Mouse (Mus musculus): ENCODE data around the gene Vcl. TPM values are rescaled to one million over a fixed set of nuclear protein-coding genes. Genes with fewer than 3 reads are reported as not detected.

Gene Vcl
- polyA plus RNA-seq, 1 experiment: 14.7 TPM

GRCm38 (mm10) chr14:20973821-20974220 is 44.6 kb downstream of the Vcl start:
- Histone ChIP-seq H3K27ac (ENCODE audit: control insufficient read depth, insufficient read depth, low read length) (no peak overlapping the region), H3K4me1 (replicated peaks; ENCODE audit: control insufficient read depth, insufficient read depth, low read length) (no peaks in the 10 kb centered on the region), H3K36me3 (ENCODE audit: control insufficient read depth, insufficient read depth, low read length) (no peaks in the 10 kb centered on the region), H3K4me3 (ENCODE audit: control insufficient read depth, insufficient read depth, low read length) (no peak overlapping the region), H3K27me3 (ENCODE audit: control insufficient read depth, insufficient read depth, low read length) (no peaks in the 10 kb centered on the region)
- no peak for TF ChIP-seq CTCF (IDR thresholded peaks at IDR 0.05; ENCODE audit: borderline replicate concordance, control insufficient read depth, extremely low read depth, insufficient read depth, low read length, poor library complexity)
- TF ChIP-seq POLR2A (IDR thresholded peaks at IDR 0.05; ENCODE audit: control insufficient read depth, extremely low read depth, insufficient read depth, low read length, poor library complexity): no peak
- DNase-seq: no peak

- no peaks in the 10 kb centered on the region for H3K27me3 ChIP-seq (ENCODE audit: control insufficient read depth, insufficient read depth, low read length)
- TF ChIP-seq POLR2A (IDR thresholded peaks at IDR 0.05; ENCODE audit: control insufficient read depth, extremely low read depth, insufficient read depth, low read length, poor library complexity) (no peak), CTCF (IDR thresholded peaks at IDR 0.05; ENCODE audit: borderline replicate concordance, control insufficient read depth, extremely low read depth, insufficient read depth, low read length, poor library complexity) (no peak)
- 92% methylated on average over 1 of the region's 1 CpGs for WGBS
- no peak overlapping the region for H3K27ac ChIP-seq (ENCODE audit: control insufficient read depth, insufficient read depth, low read length)
- no peaks in the 10 kb centered on the region for H3K36me3 ChIP-seq (ENCODE audit: control insufficient read depth, insufficient read depth, low read length)
- no peaks in the 10 kb centered on the region for H3K4me1 ChIP-seq (replicated peaks; ENCODE audit: control insufficient read depth, insufficient read depth, low read length)
- H3K4me3 ChIP-seq (ENCODE audit: control insufficient read depth, insufficient read depth, low read length): no peak overlapping the region
- no peak for DNase-seq
These were observed 47.5 kb downstream of the Vcl start for GRCm38 (mm10) chr14:20976741-20977140.

- 96% methylated on average over 2 of the region's 2 CpGs for WGBS
- TF ChIP-seq CTCF (IDR thresholded peaks at IDR 0.05; ENCODE audit: borderline replicate concordance, control insufficient read depth, extremely low read depth, insufficient read depth, low read length, poor library complexity) (no peak), POLR2A (IDR thresholded peaks at IDR 0.05; ENCODE audit: control insufficient read depth, extremely low read depth, insufficient read depth, low read length, poor library complexity) (no peak)
- H3K4me3 ChIP-seq (ENCODE audit: control insufficient read depth, insufficient read depth, low read length): no peak overlapping the region
- H3K36me3 ChIP-seq (ENCODE audit: control insufficient read depth, insufficient read depth, low read length): no peaks in the 10 kb centered on the region
- H3K27ac ChIP-seq (ENCODE audit: control insufficient read depth, insufficient read depth, low read length): no peak overlapping the region
- H3K4me1 ChIP-seq (replicated peaks; ENCODE audit: control insufficient read depth, insufficient read depth, low read length): no peaks in the 10 kb centered on the region
- no peaks in the 10 kb centered on the region for H3K27me3 ChIP-seq (ENCODE audit: control insufficient read depth, insufficient read depth, low read length)
- DNase-seq: no peak
These were observed 48.5 kb downstream of the Vcl start for GRCm38 (mm10) chr14:20977726-20978125.

GRCm38 (mm10) chr14:20983832-20984231 is 54.6 kb downstream of the Vcl start:
- WGBS: 90% methylated on average over 2 of the region's 2 CpGs
- H3K4me3 ChIP-seq (ENCODE audit: control insufficient read depth, insufficient read depth, low read length): no peak overlapping the region
- no peaks in the 10 kb centered on the region for H3K4me1 ChIP-seq (replicated peaks; ENCODE audit: control insufficient read depth, insufficient read depth, low read length)
- no peaks in the 10 kb centered on the region for H3K36me3 ChIP-seq (ENCODE audit: control insufficient read depth, insufficient read depth, low read length)
- no peak for DNase-seq
- TF ChIP-seq CTCF (IDR thresholded peaks at IDR 0.05; ENCODE audit: borderline replicate concordance, control insufficient read depth, extremely low read depth, insufficient read depth, low read length, poor library complexity): no peak
- no peak for TF ChIP-seq POLR2A (IDR thresholded peaks at IDR 0.05; ENCODE audit: control insufficient read depth, extremely low read depth, insufficient read depth, low read length, poor library complexity)
- no peak overlapping the region for H3K27ac ChIP-seq (ENCODE audit: control insufficient read depth, insufficient read depth, low read length)
- no peaks in the 10 kb centered on the region for H3K27me3 ChIP-seq (ENCODE audit: control insufficient read depth, insufficient read depth, low read length)

GRCm38 (mm10) chr14:20985482-20985881 is 56.3 kb downstream of the Vcl start:
- whole genome bisulfite sequencing: 56% methylated on average over 3 of the region's 3 CpGs
- Histone ChIP-seq H3K4me3 (ENCODE audit: control insufficient read depth, insufficient read depth, low read length) (no peak overlapping the region), H3K36me3 (ENCODE audit: control insufficient read depth, insufficient read depth, low read length) (no peaks in the 10 kb centered on the region), H3K27me3 (ENCODE audit: control insufficient read depth, insufficient read depth, low read length) (no peaks in the 10 kb centered on the region), H3K4me1 (replicated peaks; ENCODE audit: control insufficient read depth, insufficient read depth, low read length) (no peaks in the 10 kb centered on the region), H3K27ac (ENCODE audit: control insufficient read depth, insufficient read depth, low read length) (no peak overlapping the region)
- TF ChIP-seq CTCF (IDR thresholded peaks at IDR 0.05; ENCODE audit: borderline replicate concordance, control insufficient read depth, extremely low read depth, insufficient read depth, low read length, poor library complexity) (no peak), POLR2A (IDR thresholded peaks at IDR 0.05; ENCODE audit: control insufficient read depth, extremely low read depth, insufficient read depth, low read length, poor library complexity) (no peak)
- no peak for DNase-seq

- Histone ChIP-seq H3K4me1 (replicated peaks; ENCODE audit: control insufficient read depth, insufficient read depth, low read length) (no peaks in the 10 kb centered on the region), H3K36me3 (ENCODE audit: control insufficient read depth, insufficient read depth, low read length) (no peaks in the 10 kb centered on the region), H3K4me3 (ENCODE audit: control insufficient read depth, insufficient read depth, low read length) (no peak overlapping the region), H3K27ac (ENCODE audit: control insufficient read depth, insufficient read depth, low read length) (no peak overlapping the region), H3K27me3 (ENCODE audit: control insufficient read depth, insufficient read depth, low read length) (no peaks in the 10 kb centered on the region)
- no peak for TF ChIP-seq POLR2A (IDR thresholded peaks at IDR 0.05; ENCODE audit: control insufficient read depth, extremely low read depth, insufficient read depth, low read length, poor library complexity)
- no peak for TF ChIP-seq CTCF (IDR thresholded peaks at IDR 0.05; ENCODE audit: borderline replicate concordance, control insufficient read depth, extremely low read depth, insufficient read depth, low read length, poor library complexity)
- 93% methylated on average over 1 of the region's 1 CpGs for WGBS
- DNase-seq: no peak
These were observed 62.3 kb downstream of the Vcl start for GRCm38 (mm10) chr14:20991492-20991891.

- Histone ChIP-seq H3K4me3 (ENCODE audit: control insufficient read depth, insufficient read depth, low read length) (no peak overlapping the region), H3K27me3 (ENCODE audit: control insufficient read depth, insufficient read depth, low read length) (no peaks in the 10 kb centered on the region), H3K4me1 (replicated peaks; ENCODE audit: control insufficient read depth, insufficient read depth, low read length) (no peaks in the 10 kb centered on the region), H3K36me3 (ENCODE audit: control insufficient read depth, insufficient read depth, low read length) (no peaks in the 10 kb centered on the region), H3K27ac (ENCODE audit: control insufficient read depth, insufficient read depth, low read length) (no peak overlapping the region)
- WGBS: 60% methylated on average over 3 of the region's 3 CpGs
- peak; percentile 24 for DNase-seq
- TF ChIP-seq POLR2A (IDR thresholded peaks at IDR 0.05; ENCODE audit: control insufficient read depth, extremely low read depth, insufficient read depth, low read length, poor library complexity): no peak
- TF ChIP-seq CTCF (IDR thresholded peaks at IDR 0.05; ENCODE audit: borderline replicate concordance, control insufficient read depth, extremely low read depth, insufficient read depth, low read length, poor library complexity): no peak
These were observed 64.0 kb downstream of the Vcl start for GRCm38 (mm10) chr14:20993067-20993691.
